Mouse (Mus musculus): ENCODE data around the gene Gm16503. TPM values are rescaled to one million over a fixed set of nuclear protein-coding genes. Genes with fewer than 3 reads are reported as not detected.

The Gm16503 gene
- polyA plus RNA-seq, 1 experiment from 2014 or later, result 0.35 TPM

DNA sequence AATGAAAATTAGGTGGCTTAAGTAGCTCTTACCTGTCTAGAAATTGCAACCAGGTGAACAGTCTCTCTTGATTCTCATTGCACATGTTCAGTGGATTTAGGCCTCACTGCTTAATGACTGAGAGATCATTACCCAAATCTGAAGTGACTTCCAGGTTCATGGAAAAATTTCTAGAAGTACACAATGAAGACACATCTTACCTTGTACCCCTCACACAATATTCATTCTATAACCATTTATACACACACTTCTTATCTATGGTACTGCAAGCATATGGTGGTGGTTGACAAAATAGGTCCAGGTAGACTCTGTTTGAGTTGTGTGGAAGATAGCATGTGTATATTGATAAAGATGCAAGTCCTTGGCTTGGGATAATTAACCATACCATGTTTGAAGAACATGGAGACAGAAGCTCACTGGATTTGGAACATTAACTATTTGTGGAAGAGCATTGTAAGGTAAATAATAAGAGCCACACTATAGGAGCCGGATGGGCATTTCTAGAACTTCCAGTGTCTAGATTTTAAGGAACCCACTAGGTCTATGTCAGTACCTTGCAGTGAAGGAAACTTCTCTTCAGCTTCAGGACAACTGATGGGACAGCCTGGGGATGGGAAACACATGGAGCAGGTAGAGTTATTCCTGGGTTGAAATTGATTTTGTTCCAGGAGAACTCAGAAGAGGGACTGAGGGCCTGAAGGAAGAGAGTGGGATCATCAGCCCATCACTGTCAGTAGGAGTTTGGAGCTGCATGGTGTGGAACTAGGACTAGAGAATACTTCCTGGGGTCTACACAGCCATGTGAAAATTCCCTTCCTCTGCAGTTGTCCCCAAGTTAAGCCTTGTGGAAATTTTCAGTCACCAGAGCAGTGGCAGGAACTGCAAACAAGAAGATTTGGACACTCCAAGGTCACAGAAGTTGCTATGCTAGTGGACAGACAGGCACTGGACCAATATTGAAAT, 46.8 kb downstream of the Gm16503 start:
- no peaks in the 10 kb centered on the region for H3K27me3 ChIP-seq (ENCODE audit: insufficient read depth, low read length)
- H3K27ac ChIP-seq (ENCODE audit: low read length), result no peak overlapping the region
- H3K4me1 ChIP-seq (ENCODE audit: insufficient read depth, low read length), result no peaks in the 10 kb centered on the region
- H3K9ac ChIP-seq (replicated peaks; ENCODE audit: low read length), result no peak overlapping the region
- no peak overlapping the region for H3K4me3 ChIP-seq (ENCODE audit: low read length)
- H3K4me2 ChIP-seq (replicated peaks; ENCODE audit: low read depth, low read length), result no peak overlapping the region
- no peaks in the 10 kb centered on the region for H3K36me3 ChIP-seq (ENCODE audit: insufficient read depth, low read length)
- 68% methylated on average over 1 of the region's 1 CpGs for WGBS
- ATAC-seq (ENCODE audit: low FRiP score, low TSS enrichment), result peak; percentile 67; the same call in 1 of the 2 replicates
- peaks cover 16% of the 10 kb centered on the region; the same call in 1 of the 2 replicates for H3K9me3 ChIP-seq (ENCODE audit: low read length)

Other genes starting within 250 kb of the Gm16503 start
- 0.17 and 0.24 TPM in 2 replicates for gene Zfp988, start 234.5 kb upstream of the Gm16503 start, polyA plus RNA-seq (2015; fragmentation: Nextera tagmentation; extraction: Ambion mirVana)
- gene Zfp978, start 178.9 kb upstream of the Gm16503 start, polyA plus RNA-seq (2015; fragmentation: Nextera tagmentation; extraction: Ambion mirVana), result not detected in 2 replicates
- gene Zfp982, start 47.8 kb upstream of the Gm16503 start, polyA plus RNA-seq (2015; fragmentation: Nextera tagmentation; extraction: Ambion mirVana), result 6.6 and 6.9 TPM in 2 replicates
- gene Zfp985, start 13.1 kb downstream of the Gm16503 start, polyA plus RNA-seq (2015; fragmentation: Nextera tagmentation; extraction: Ambion mirVana), result 0.30 and 0.36 TPM in 2 replicates
- 4.1 and 4.5 TPM in 2 replicates for gene Zfp979, start 102.3 kb downstream of the Gm16503 start, polyA plus RNA-seq (2015; fragmentation: Nextera tagmentation; extraction: Ambion mirVana)
- not detected in 2 replicates for gene Zfp534, start 162.3 kb downstream of the Gm16503 start, polyA plus RNA-seq (2015; fragmentation: Nextera tagmentation; extraction: Ambion mirVana)

All from kidney, embryonic 16.5 days (tissue).